Mouse (Mus musculus) hindbrain, embryonic 15.5 days (tissue): ENCODE measurements around the gene Hist1h2bb. TPM values are rescaled to one million over a fixed set of nuclear protein-coding genes. Genes with fewer than 3 reads are reported as not detected.
"Not testable (repeated sequence)": the region's sequence is repeated elsewhere in the genome, so short reads cannot be mapped to it uniquely, and the experiment has no call there.

Source experiments
- ATAC-seq: fragments of 200-750 bp; cut with Nextera tagmentation; 2 replicates; pipeline ENCODE4 v1.8.0; 2017; ENCODE audit warnings: low read depth, moderate number of reproducible peaks, moderate TSS enrichment; ENCODE audit not compliant: low FRiP score
- H3K27ac ChIP-seq: fragments of 300-500 bp; sonication (generic); replicated peaks from 2 replicates; pipeline ENCODE4 v1.5.1; 2015; ENCODE audit warnings: mild to moderate bottlenecking, inconsistent platforms
- H3K27me3 ChIP-seq: fragments of 300-500 bp; sonication (generic); 2 replicates; pipeline ENCODE4 v1.6.1; 2015; ENCODE audit warnings: control low read depth, inconsistent platforms
- H3K36me3 ChIP-seq: fragments of 300-500 bp; sonication (generic); 2 replicates; pipeline ENCODE4 v1.6.1; 2015; ENCODE audit warnings: control low read depth, inconsistent platforms
- H3K4me1 ChIP-seq: fragments of 300-500 bp; sonication (generic); replicated peaks from 2 replicates; pipeline ENCODE4 v1.6.1; 2015; ENCODE audit warnings: control low read depth, inconsistent platforms
- H3K4me2 ChIP-seq: fragments of 300-500 bp; sonication (generic); 2 replicates; pipeline ENCODE4 v1.6.1; 2015; ENCODE audit warnings: moderate library complexity, mild to moderate bottlenecking, inconsistent platforms
- H3K4me3 ChIP-seq: fragments of 300-500 bp; sonication (generic); 2 replicates; pipeline ENCODE4 v1.5.1; 2015; ENCODE audit warnings: mild to moderate bottlenecking, inconsistent platforms
- H3K9ac ChIP-seq: fragments of 300-500 bp; sonication (generic); 2 replicates; pipeline ENCODE4 v1.6.1; 2015; ENCODE audit warnings: inconsistent platforms
- H3K9me3 ChIP-seq: fragments of 300-500 bp; sonication (generic); 2 replicates; pipeline ENCODE4 v1.6.1; 2016; ENCODE audit warnings: control low read depth, inconsistent platforms
- whole genome bisulfite sequencing: fragments of 180-500 bp; shearing (Covaris S2); methylation state at CpG from one replicate; pipeline ENCODE4 v1.1.7; 2015; 5-methylcytosine and 5-hydroxymethylcytosine counted together
- polyA plus RNA-seq: library from polyadenylated mRNA; unstranded; fragments of >200 nt; fragmentation: Nextera tagmentation; extraction: Ambion mirVana; gene quantifications from 2 replicates; pipeline ENCODE4 v1.2.1, GENCODE M21; 2015

The Hist1h2bb gene
- polyA plus RNA-seq, 1 experiment from 2014 or later, result not detected

DNA sequence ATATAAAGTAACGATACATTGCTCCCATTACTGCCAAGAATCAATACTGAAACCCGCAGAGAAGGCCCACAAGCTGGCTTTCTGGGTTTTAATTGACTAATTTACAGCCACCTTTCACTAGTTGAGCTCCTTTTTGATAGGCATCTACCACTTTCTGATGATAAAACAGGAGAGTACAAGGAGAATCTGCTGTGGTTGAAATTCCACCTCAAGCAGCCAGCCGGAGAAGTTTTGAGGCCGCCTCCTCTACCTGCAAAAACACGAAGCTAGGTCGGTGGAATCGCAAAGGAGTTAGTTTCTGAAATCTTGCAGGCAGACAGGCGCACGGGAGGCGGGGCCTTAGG, 16.7 kb downstream of the Hist1h2bb start:
- Histone ChIP-seq H3K9me3 (no peaks in the 10 kb centered on the region), H3K9ac (no peak overlapping the region), H3K27ac (peak overlapping the region; percentile 87), H3K36me3 (no peaks in the 10 kb centered on the region), H3K4me3 (peak overlapping the region; percentile 56), H3K27me3 (no peaks in the 10 kb centered on the region), H3K4me1 (peaks cover 31% of the 10 kb centered on the region), H3K4me2 (peak overlapping the region; percentile 87)
- ATAC-seq, result no peak
- WGBS, result under 1% methylated on average over 10 of the region's 10 CpGs

DNA sequence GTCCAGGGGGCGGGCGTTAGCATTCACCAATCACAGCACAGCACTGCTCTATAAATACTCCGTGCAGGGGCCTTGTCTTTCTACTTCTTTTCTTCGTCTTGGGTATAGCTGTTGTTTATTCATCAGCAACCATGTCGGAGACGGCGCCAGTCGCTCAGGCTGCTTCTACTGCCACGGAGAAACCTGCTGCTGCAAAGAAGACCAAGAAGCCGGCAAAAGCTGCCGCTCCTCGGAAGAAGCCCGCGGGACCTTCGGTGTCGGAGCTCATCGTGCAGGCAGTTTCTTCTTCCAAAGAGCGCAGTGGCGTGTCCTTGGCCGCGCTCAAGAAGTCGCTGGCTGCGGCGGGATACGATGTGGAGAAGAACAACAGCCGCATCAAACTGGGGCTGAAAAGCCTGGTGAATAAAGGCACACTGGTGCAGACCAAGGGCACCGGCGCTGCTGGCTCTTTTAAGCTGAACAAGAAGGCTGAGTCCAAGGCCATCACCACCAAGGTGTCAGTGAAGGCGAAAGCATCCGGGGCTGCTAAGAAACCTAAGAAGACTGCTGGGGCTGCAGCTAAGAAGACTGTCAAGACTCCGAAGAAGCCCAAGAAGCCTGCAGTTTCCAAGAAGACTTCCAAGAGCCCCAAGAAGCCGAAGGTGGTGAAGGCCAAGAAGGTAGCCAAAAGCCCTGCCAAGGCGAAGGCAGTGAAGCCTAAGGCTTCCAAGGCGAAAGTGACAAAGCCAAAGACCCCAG, 17.2 kb downstream of the Hist1h2bb start, which contains the start of gene Hist1h1a:
Gene Hist1h1a, plus strand, starts transcription at position 81 of the 738 bp plus-strand sequence.
- H3K9me3 ChIP-seq, result no peaks in the 10 kb centered on the region
- no peaks in the 10 kb centered on the region for H3K27me3 ChIP-seq
- peak within 1 kb of the TSS; percentile 87 for H3K27ac ChIP-seq
- 3% methylated on average over 34 of the region's 34 CpGs for WGBS
- H3K4me3 ChIP-seq, result peak within 1 kb of the TSS; percentile 56
- peak within 1 kb of the TSS; percentile 61 for H3K9ac ChIP-seq
- peak; percentile 82 for ATAC-seq
- no peaks in the 10 kb centered on the region for H3K36me3 ChIP-seq
- H3K4me1 ChIP-seq, result peaks cover 31% of the 10 kb centered on the region
- H3K4me2 ChIP-seq, result peak within 1 kb of the TSS; percentile 87

DNA sequence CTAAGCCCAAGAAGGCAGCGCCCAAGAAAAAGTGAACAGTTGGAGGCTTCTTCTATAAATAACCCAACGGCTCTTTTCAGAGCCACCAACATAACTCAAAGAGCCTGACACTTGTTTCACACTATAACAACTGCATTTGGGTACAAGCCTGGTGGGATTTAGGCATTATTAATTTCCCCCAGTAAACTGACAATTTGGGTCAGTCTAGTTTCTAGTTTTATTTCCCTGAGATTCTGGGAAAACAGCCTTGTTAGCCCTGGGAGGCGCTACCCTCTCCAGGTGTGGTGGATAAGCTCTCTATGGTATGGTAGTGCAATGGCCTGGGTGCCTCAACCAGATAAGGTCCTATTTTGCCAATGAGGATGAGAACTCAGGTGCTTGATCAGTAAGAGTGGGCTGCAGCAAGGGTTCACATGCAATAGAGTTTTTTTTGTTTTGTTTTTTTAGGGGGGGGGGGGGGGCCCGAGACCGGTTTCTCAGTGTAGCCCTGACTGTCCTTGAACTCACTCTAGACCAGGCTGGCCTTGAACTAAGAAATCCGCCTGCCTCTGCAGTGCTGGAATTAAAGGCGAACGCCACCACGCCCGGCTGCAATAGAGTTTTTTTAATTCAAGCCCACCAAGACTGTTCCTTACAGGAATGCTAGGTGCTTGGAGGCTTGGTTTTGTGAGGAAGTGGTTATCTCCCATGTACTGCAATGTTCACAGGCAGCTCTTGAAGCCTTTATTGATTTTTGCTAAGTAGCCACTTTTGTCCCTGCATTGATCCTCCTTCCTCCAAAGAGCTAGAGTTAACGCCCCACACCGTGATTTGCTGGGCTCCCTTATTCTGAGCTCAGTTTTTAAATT, 18.0 kb downstream of the Hist1h2bb start:
- no peaks in the 10 kb centered on the region for H3K36me3 ChIP-seq
- H3K27ac ChIP-seq, result peak overlapping the region; percentile 87
- H3K27me3 ChIP-seq, result no peaks in the 10 kb centered on the region
- 35% methylated on average over 12 of the region's 12 CpGs for WGBS
- no peak for ATAC-seq
- H3K4me3 ChIP-seq, result peak overlapping the region; percentile 56
- no peaks in the 10 kb centered on the region for H3K9me3 ChIP-seq
- peaks cover 31% of the 10 kb centered on the region for H3K4me1 ChIP-seq
- H3K4me2 ChIP-seq, result peak overlapping the region; percentile 87
- peak overlapping the region; percentile 61; the same call in 1 of the 2 replicates for H3K9ac ChIP-seq

DNA sequence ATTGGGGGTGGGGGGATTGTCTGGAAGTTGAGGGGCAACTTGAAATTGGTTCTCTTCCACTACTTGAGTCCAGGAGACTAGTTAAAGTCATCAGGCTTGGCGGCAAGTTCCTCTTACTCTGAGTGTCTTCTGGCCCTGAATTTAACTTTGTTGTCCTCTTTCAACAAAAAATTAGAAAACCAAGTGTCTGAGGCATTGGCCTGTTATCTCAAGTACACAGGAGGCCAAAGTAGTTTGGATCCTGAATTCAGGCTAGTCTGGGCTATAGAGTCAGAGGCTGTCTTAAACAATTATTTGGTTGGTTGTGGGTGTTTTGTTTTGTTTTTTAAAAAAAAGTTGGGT, 18.6 kb downstream of the Hist1h2bb start:
- no peaks in the 10 kb centered on the region for H3K36me3 ChIP-seq
- ATAC-seq, result no peak
- H3K27ac ChIP-seq, result no peak overlapping the region
- H3K27me3 ChIP-seq, result no peaks in the 10 kb centered on the region
- no peak overlapping the region for H3K4me3 ChIP-seq
- H3K4me2 ChIP-seq, result no peak overlapping the region
- no peak overlapping the region for H3K9ac ChIP-seq
- H3K4me1 ChIP-seq, result peaks cover 26% of the 10 kb centered on the region
- WGBS, result 74% methylated on average over 1 of the region's 1 CpGs
- no peaks in the 10 kb centered on the region for H3K9me3 ChIP-seq

DNA sequence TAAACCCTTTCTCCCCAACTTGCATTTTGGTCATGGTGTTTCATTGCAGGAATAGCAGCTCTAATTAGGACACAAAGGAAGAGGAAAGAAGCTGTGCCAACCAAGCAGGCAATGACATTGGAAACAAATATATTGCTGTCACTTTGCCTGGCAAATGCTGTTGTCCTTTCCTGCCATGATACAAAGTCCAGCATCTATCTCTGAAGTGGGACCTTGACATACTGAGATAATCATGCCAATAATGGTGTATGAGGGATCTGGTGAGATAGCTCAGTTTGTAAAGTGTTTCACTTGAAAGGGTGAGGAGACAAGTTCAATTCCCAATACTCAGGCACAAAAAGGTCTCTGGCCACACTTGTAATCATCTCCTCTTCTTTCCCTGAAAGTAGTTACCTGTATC, 20.2 kb downstream of the Hist1h2bb start:
- no peak overlapping the region for H3K9ac ChIP-seq
- no peak overlapping the region for H3K4me2 ChIP-seq
- no peaks in the 10 kb centered on the region for H3K36me3 ChIP-seq
- no peaks in the 10 kb centered on the region for H3K9me3 ChIP-seq
- peaks cover 17% of the 10 kb centered on the region for H3K4me1 ChIP-seq
- H3K27ac ChIP-seq, result no peak overlapping the region
- H3K27me3 ChIP-seq, result no peaks in the 10 kb centered on the region
- no peak overlapping the region for H3K4me3 ChIP-seq
- no peak for ATAC-seq

DNA sequence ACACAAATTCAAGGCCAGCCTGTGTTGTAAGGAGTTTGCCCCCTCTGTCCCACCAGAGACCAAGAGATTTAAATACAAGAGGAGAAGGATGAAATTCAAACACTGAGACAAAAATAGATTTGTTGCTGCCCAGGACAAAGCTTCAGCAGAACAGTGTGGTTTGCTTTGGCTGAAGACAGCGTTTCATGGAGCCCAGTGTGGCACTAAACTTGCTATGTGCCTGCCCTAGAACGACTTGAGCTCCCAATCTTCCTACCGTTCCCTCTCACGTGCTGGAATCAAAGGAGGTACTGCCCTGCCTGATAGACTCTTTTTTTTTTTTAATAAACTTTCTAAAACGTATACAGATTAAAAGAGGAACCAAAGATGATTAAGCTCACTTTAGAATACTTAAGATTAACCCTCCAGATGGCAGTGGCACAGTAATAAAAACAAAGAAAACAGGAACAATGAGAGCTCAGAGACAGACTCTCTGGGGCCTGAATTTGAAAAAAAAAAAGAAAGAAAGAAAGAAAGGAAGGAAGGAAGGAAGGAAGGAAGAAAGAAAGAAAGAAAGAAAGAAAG, 22.4 kb downstream of the Hist1h2bb start:
- Histone ChIP-seq H3K9me3 (no peaks in the 10 kb centered on the region), H3K27ac (no peak overlapping the region), H3K27me3 (no peaks in the 10 kb centered on the region), H3K4me2 (no peak overlapping the region), H3K36me3 (no peaks in the 10 kb centered on the region), H3K9ac (no peak overlapping the region), H3K4me1 (peaks cover 11% of the 10 kb centered on the region), H3K4me3 (no peak overlapping the region)
- ATAC-seq, result no peak
- 62% methylated on average over 5 of the region's 5 CpGs for WGBS

DNA sequence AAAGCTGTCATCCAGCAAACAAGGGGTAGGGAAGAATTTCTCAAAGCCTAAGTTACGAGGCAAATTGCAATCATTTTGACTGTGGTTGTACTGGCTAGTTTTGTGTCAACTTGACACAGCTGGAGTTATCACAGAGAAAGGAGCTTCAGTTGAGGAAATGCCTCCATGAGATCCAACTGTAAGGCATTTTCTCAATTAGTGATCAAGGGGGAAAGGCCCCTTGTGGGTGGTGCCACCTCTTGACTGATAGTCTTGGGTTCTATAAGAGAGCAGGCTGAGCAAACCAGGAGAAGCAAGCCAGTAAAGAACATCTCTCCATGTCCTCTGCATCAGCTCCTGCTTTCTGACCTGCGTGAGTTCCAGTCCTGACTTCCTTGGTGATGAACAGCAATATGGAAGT, 23.1 kb downstream of the Hist1h2bb start, which contains the start of gene Trim38:
Gene Trim38, plus strand, starts transcription at position 301 of the 400 bp plus-strand sequence.
- not testable (repeated sequence) for H3K9ac ChIP-seq, H3K4me3 ChIP-seq, H3K4me2 ChIP-seq, H3K27ac ChIP-seq, ATAC-seq, H3K9me3 ChIP-seq, H3K36me3 ChIP-seq, H3K4me1 ChIP-seq, H3K27me3 ChIP-seq
- 89% methylated on average over 2 of the region's 2 CpGs for WGBS

DNA sequence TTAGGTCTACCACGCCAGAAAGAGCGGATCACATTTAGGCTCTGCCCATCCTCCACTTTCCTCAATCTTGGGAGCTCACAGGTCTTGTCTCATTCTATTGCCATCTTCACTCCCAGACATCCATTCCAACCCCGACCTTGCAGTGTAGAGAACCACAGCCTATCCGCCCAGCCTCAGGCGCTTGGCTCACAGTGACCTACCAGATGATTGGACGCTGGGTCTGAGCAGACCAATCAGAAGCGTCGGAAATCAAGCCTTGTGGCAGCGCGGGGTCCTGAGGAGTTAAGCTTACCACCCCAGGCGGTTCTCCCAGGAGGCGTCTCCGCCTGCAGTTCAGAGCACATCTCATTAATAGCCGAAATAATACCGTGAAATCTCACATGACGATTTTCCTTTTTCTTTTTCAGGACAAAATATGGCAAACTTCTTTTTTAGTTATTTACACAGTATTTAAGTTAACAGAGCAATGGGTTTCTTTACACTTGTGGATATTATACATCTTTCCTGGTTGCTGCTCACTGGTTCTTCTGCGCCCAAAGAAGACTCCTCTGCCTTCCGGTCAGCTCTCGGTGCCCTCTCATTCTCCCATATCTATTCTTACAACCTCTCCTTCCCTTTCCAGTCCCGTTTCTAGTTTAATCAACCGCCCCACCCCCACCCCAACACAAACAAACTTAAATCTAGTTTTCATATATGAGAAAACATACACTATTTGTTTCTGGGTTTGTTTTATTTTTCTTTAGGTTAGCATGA, 26.2 kb downstream of the Hist1h2bb start:
- peak; percentile 83 for ATAC-seq
- no peaks in the 10 kb centered on the region for H3K27me3 ChIP-seq
- H3K4me3 ChIP-seq, result peak overlapping the region; percentile 4; the same call in 1 of the 2 replicates
- H3K9me3 ChIP-seq, result no peaks in the 10 kb centered on the region
- no peaks in the 10 kb centered on the region for H3K36me3 ChIP-seq
- H3K4me2 ChIP-seq, result peak overlapping the region; percentile 49
- WGBS, result 26% methylated on average over 21 of the region's 21 CpGs
- H3K9ac ChIP-seq, result no peak overlapping the region
- H3K4me1 ChIP-seq, result peaks cover 3% of the 10 kb centered on the region; the same call in 1 of the 2 replicates
- H3K27ac ChIP-seq, result no peak overlapping the region

DNA sequence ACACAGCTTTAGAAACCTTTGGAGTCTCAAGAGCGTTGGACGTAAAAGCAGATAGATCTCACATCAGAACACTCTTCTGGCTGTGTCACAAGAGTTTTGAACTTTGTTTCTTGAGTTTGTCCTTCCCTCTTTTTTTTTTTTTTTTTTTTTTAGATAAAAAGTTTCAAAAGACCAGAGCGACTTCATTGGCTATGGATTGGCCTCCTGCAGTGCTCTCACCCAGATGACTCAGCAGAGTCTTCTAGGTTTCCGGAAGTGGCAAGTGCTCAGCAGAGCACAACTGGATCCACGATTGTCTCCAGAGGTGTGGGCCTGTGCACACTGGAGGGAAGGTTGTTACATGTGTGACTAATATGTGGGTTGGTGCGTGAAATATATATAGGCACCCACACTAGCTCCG, 31.8 kb downstream of the Hist1h2bb start:
- Histone ChIP-seq H3K4me1 (no peaks in the 10 kb centered on the region), H3K4me3 (no peak overlapping the region), H3K27me3 (no peaks in the 10 kb centered on the region), H3K9ac (no peak overlapping the region), H3K9me3 (no peaks in the 10 kb centered on the region), H3K36me3 (no peaks in the 10 kb centered on the region), H3K27ac (no peak overlapping the region), H3K4me2 (no peak overlapping the region)
- WGBS, result 91% methylated on average over 7 of the region's 7 CpGs
- no peak for ATAC-seq

DNA sequence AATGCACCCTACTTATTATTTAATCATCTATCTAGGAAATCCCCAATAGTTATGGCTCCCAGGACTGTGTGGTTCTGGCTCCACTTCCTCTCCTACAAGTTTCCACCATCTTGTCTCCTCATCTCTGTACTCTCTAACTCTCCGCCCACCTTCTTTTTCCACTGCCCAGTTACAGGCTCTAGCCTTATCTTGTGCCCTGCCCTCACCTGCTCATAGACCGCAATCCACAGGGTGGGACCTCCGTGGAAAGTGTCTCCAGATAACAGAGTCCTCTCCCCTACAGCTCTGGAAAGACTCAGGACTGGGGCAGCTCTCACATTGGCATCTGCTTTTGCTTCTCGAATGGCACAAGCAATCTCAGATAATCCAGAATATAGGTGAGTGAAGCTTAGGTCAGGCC, 32.5 kb downstream of the Hist1h2bb start:
- H3K4me2 ChIP-seq, result no peak overlapping the region
- no peaks in the 10 kb centered on the region for H3K9me3 ChIP-seq
- no peak for ATAC-seq
- no peaks in the 10 kb centered on the region for H3K4me1 ChIP-seq
- no peak overlapping the region for H3K4me3 ChIP-seq
- H3K27ac ChIP-seq, result no peak overlapping the region
- H3K27me3 ChIP-seq, result no peaks in the 10 kb centered on the region
- H3K36me3 ChIP-seq, result no peaks in the 10 kb centered on the region
- 89% methylated on average over 4 of the region's 4 CpGs for WGBS
- H3K9ac ChIP-seq, result no peak overlapping the region

DNA sequence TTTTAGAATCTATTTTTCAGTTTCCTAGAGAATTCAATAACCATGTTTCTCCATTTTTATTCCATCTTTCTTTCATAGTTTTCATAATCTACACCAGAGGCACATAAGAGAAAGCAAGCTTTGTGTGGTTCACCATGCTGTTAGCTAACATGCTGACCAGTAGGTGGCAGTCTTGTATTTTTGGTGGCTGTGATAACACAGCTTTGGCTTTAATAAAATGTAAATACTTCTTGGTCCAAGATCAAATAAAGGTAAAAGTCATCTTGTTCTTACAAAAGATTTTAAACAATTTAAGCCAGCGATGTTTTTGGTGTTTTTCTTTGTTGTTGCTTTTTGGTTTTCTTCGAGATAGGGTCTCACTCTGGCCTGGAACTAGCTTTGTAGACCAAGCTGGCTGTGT, 46.0 kb downstream of the Hist1h2bb start:
- Histone ChIP-seq H3K9me3 (no peaks in the 10 kb centered on the region), H3K4me2 (no peak overlapping the region), H3K27me3 (no peaks in the 10 kb centered on the region), H3K4me1 (no peaks in the 10 kb centered on the region), H3K27ac (no peak overlapping the region), H3K36me3 (no peaks in the 10 kb centered on the region), H3K4me3 (no peak overlapping the region), H3K9ac (no peak overlapping the region)
- ATAC-seq, result no peak
- WGBS, result 39% methylated on average over 2 of the region's 2 CpGs
